Mouse (Mus musculus): Measurements from ENCODE around the gene Creb5. TPM values are rescaled to one million over a fixed set of nuclear protein-coding genes. Genes with fewer than 3 reads are reported as not detected.

Gene Creb5
- polyA plus RNA-seq, 2 experiments: 20.0 to 46.1 TPM

GRCm38 (mm10) chr6:53271216-53271615 lies 15.9 kb upstream of the Creb5 start:
- Histone ChIP-seq H3K27ac (replicated peaks; ENCODE audit: low read depth, low read length) (no peak overlapping the region), H3K4me2 (replicated peaks; ENCODE audit: low read depth, low read length, severe bottlenecking) (no peak overlapping the region), H3K36me3 (ENCODE audit: control insufficient read depth, insufficient read depth, low read length) (no peaks in the 10 kb centered on the region), H3K9ac (ENCODE audit: low read depth, low read length, severe bottlenecking) (no peak overlapping the region), H3K4me1 (ENCODE audit: control insufficient read depth, insufficient read depth, low read length) (peaks cover 18% of the 10 kb centered on the region; the same call in 1 of the 2 replicates), H3K27me3 (ENCODE audit: control insufficient read depth, insufficient read depth, low read length) (no peaks in the 10 kb centered on the region), H3K4me3 (replicated peaks; ENCODE audit: low read length) (no peak overlapping the region), H3K9me3 (ENCODE audit: control insufficient read depth, low read length) (no peaks in the 10 kb centered on the region)
- ATAC-seq (ENCODE audit: low FRiP score, low read depth): no peak
- WGBS: 43% methylated on average over 3 of the region's 3 CpGs
- DNase-seq (ENCODE audit: low spot score): peak; percentile 41
- no peak for TF ChIP-seq POLR2A (IDR thresholded peaks at IDR 0.05; ENCODE audit: borderline replicate concordance, extremely low read depth, insufficient read depth, insufficient read length)

- WGBS: 45% methylated on average over 4 of the region's 4 CpGs
- Histone ChIP-seq H3K4me1 (ENCODE audit: control insufficient read depth, insufficient read depth, low read length) (peaks cover 18% of the 10 kb centered on the region; the same call in 1 of the 2 replicates), H3K9ac (ENCODE audit: low read depth, low read length, severe bottlenecking) (no peak overlapping the region), H3K27me3 (ENCODE audit: control insufficient read depth, insufficient read depth, low read length) (no peaks in the 10 kb centered on the region), H3K4me2 (replicated peaks; ENCODE audit: low read depth, low read length, severe bottlenecking) (no peak overlapping the region), H3K27ac (replicated peaks; ENCODE audit: low read depth, low read length) (no peak overlapping the region), H3K36me3 (ENCODE audit: control insufficient read depth, insufficient read depth, low read length) (no peaks in the 10 kb centered on the region), H3K4me3 (replicated peaks; ENCODE audit: low read length) (no peak overlapping the region), H3K9me3 (ENCODE audit: control insufficient read depth, low read length) (no peaks in the 10 kb centered on the region)
- DNase-seq (ENCODE audit: low spot score): no peak
- no peak for TF ChIP-seq POLR2A (IDR thresholded peaks at IDR 0.05; ENCODE audit: borderline replicate concordance, extremely low read depth, insufficient read depth, insufficient read length)
- no peak for ATAC-seq (ENCODE audit: low FRiP score, low read depth)
Observed at GRCm38 (mm10) chr6:53271636-53272035, 15.4 kb upstream of the Creb5 start.

GRCm38 (mm10) chr6:53286389-53287037 lies 557 bp upstream of the Creb5 start:
- Histone ChIP-seq H3K9ac (ENCODE audit: low read depth, low read length, severe bottlenecking) (peak overlapping the region; percentile 87), H3K4me2 (replicated peaks; ENCODE audit: low read depth, low read length, severe bottlenecking) (peak overlapping the region; percentile 84), H3K4me3 (replicated peaks; ENCODE audit: low read length) (peak overlapping the region; percentile 80), H3K9me3 (ENCODE audit: control insufficient read depth, low read length) (no peaks in the 10 kb centered on the region), H3K27ac (replicated peaks; ENCODE audit: low read depth, low read length) (no peak overlapping the region), H3K27me3 (ENCODE audit: control insufficient read depth, insufficient read depth, low read length) (peaks cover 12% of the 10 kb centered on the region; the same call in 1 of the 2 replicates), H3K36me3 (ENCODE audit: control insufficient read depth, insufficient read depth, low read length) (no peaks in the 10 kb centered on the region), H3K4me1 (ENCODE audit: control insufficient read depth, insufficient read depth, low read length) (peaks cover 15% of the 10 kb centered on the region)
- TF ChIP-seq POLR2A (IDR thresholded peaks at IDR 0.05; ENCODE audit: borderline replicate concordance, extremely low read depth, insufficient read depth, insufficient read length): no peak
- ATAC-seq (ENCODE audit: low FRiP score, low read depth): no peak; the same call in 1 of the 2 replicates
- 5% methylated on average over 20 of the region's 20 CpGs for WGBS
- DNase-seq (ENCODE audit: low spot score): no peak

DNA sequence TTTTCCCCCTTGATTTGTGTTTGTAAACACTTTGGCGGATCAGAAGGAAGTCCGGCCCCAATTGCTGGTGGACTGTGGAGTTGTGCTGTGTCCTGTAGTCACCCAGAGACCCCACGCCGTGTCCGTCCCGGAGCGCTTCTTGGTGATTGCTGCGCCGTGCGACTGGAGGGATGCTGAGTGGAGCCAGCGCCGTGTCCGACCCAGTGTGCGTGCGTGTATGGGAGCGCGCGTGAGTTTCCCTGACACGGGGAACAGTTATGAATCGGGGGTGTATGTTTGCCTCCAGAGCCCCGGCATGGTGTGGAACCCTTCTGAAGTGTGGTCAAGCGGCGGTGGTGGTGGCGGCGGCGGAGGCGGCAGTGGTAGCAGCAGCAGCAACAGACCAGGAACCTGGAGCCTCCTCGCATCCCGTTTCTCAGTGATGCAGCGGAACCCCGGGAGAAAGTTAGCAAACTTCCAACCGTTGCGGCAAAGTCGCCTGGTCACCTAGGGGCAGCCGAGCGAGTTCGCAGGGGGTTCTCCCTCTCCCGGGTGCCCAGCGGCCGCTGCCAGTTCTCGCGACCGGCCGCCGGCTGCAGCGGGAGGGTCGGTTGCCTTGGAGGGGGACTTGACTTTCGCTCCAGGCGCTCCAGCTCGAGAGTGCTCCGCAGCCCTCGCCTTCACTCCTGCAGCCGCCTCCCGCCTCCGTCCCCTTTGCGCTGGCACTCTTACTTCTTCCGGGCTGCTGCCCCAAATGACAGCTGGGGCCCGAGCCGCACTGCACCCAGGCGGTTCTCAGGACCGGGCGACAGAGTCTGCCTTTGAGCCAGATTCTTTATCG lies 702 bp downstream of the Creb5 start:
- H3K4me2 ChIP-seq (replicated peaks; ENCODE audit: low read depth, low read length, severe bottlenecking): peak overlapping the region; percentile 84
- H3K27me3 ChIP-seq (ENCODE audit: control insufficient read depth, insufficient read depth, low read length): peaks cover 12% of the 10 kb centered on the region; the same call in 1 of the 2 replicates
- H3K27ac ChIP-seq (replicated peaks; ENCODE audit: low read depth, low read length): peak overlapping the region; percentile 89
- H3K4me1 ChIP-seq (ENCODE audit: control insufficient read depth, insufficient read depth, low read length): peaks cover 19% of the 10 kb centered on the region
- TF ChIP-seq POLR2A (IDR thresholded peaks at IDR 0.05; ENCODE audit: borderline replicate concordance, extremely low read depth, insufficient read depth, insufficient read length): no peak
- H3K36me3 ChIP-seq (ENCODE audit: control insufficient read depth, insufficient read depth, low read length): no peaks in the 10 kb centered on the region
- peak overlapping the region; percentile 87 for H3K9ac ChIP-seq (ENCODE audit: low read depth, low read length, severe bottlenecking)
- WGBS: under 1% methylated on average over 61 of the region's 63 CpGs
- peak overlapping the region; percentile 80 for H3K4me3 ChIP-seq (replicated peaks; ENCODE audit: low read length)
- ATAC-seq (ENCODE audit: low FRiP score, low read depth) (peak; percentile 53; the same call in 1 of the 2 replicates), DNase-seq (ENCODE audit: low spot score) (no peak)
- H3K9me3 ChIP-seq (ENCODE audit: control insufficient read depth, low read length): no peaks in the 10 kb centered on the region
